8 mouse cellular contexts compared by ENCODE assay signal in genomic region chr7:105777797-105778552, GRCm38 (mm10). TPM values are rescaled to one million over a fixed set of nuclear protein-coding genes. Genes with fewer than 3 reads are reported as not detected.
A peak's percentile ranks its signal among the peaks of the same experiment; 100 is the strongest.
DNase-seq lines count a peak whose midpoint lies in the region; ATAC-seq and TF ChIP-seq lines count a peak whose summit lies in the region.

No protein-coding gene starts in this region.

- peaks cover 27% of the 10 kb centered on the region for H3K36me3 ChIP-seq in hindbrain, embryonic 16.5 days (ENCODE audit: control insufficient read depth, insufficient read depth, low read length)
- H3K36me3 ChIP-seq in liver, embryonic 12.5 days = no peaks in the 10 kb centered on the region
- no peaks in the 10 kb centered on the region for H3K36me3 ChIP-seq in myocyte (ENCODE audit: control insufficient read depth, insufficient read depth)

- peak; percentile 92 for DNase-seq in 3T3-L1 (ENCODE audit: low read depth, low spot score)
- DNase-seq in gastrocnemius, postnatal 14 days = peak; percentile 84
- DNase-seq in layer of hippocampus, postnatal 25 days (ENCODE audit: extremely low spot score in 1 of 2, low spot score in 1 of 2) = no peak
- no peak for DNase-seq in layer of hippocampus, adult 11-12 months (ENCODE audit: low spot score)

- peak overlapping the region; percentile 45 for H3K9ac ChIP-seq in hindbrain, embryonic 16.5 days (ENCODE audit: low read depth, low read length)
- H3K9ac ChIP-seq in liver, embryonic 12.5 days = no peak overlapping the region

- no peaks in the 10 kb centered on the region for H3K79me2 ChIP-seq in myocyte (ENCODE audit: control insufficient read depth, insufficient read depth)

- peak overlapping the region; percentile 32 for H3K4me3 ChIP-seq in bone marrow macrophage, adult 2 months (ENCODE audit: insufficient read depth, low read length)
- no peak overlapping the region for H3K4me3 ChIP-seq in hindbrain, embryonic 16.5 days (ENCODE audit: low read length)
- H3K4me3 ChIP-seq in liver, embryonic 12.5 days = no peak overlapping the region
- no peak overlapping the region for H3K4me3 ChIP-seq in myocyte

- H3K4me2 ChIP-seq in hindbrain, embryonic 16.5 days (ENCODE audit: low read length) = peak overlapping the region; percentile 33
- H3K4me2 ChIP-seq in liver, embryonic 12.5 days = peak overlapping the region; percentile 22
- H3K4me2 ChIP-seq in myocyte (ENCODE audit: low read depth) = peak overlapping the region; percentile 77

- intact Hi-C loops in gastrocnemius, postnatal 14 days (cut with DNase I; ENCODE audit: low total_unique reads) = no loop called here

- no peak for TF ChIP-seq POLR2A in bone marrow macrophage, adult 2 months (IDR thresholded peaks at IDR 0.05; ENCODE audit: borderline replicate concordance, low read depth, low read length)
- TF ChIP-seq POLR2A in myocyte (IDR thresholded peaks at IDR 0.05; ENCODE audit: insufficient read length, low read depth) = no peak

- H3ac ChIP-seq in myocyte (ENCODE audit: control insufficient read depth, insufficient read length) = no peak overlapping the region

- H3K9me3 ChIP-seq in hindbrain, embryonic 16.5 days (ENCODE audit: control insufficient read depth, low read length) = no peaks in the 10 kb centered on the region
- no peaks in the 10 kb centered on the region for H3K9me3 ChIP-seq in liver, embryonic 12.5 days (replicated peaks)

- H3K27me3 ChIP-seq in hindbrain, embryonic 16.5 days (replicated peaks; ENCODE audit: control insufficient read depth, insufficient read depth, low read length) = no peaks in the 10 kb centered on the region
- peaks cover 9% of the 10 kb centered on the region for H3K27me3 ChIP-seq in liver, embryonic 12.5 days (replicated peaks)
- H3K27me3 ChIP-seq in myocyte (ENCODE audit: control insufficient read depth, insufficient read depth, insufficient read length) = peaks cover 5% of the 10 kb centered on the region

- H3K27ac ChIP-seq in bone marrow macrophage, adult 2 months (ENCODE audit: insufficient read depth, low read depth, low read length) = peak overlapping the region; percentile 88
- peak overlapping the region; percentile 76 for H3K27ac ChIP-seq in hindbrain, embryonic 16.5 days (ENCODE audit: low read depth, low read length)
- peak overlapping the region; percentile 57 for H3K27ac ChIP-seq in liver, embryonic 12.5 days

- H3K4me1 ChIP-seq in bone marrow macrophage, adult 2 months (ENCODE audit: control insufficient read depth, insufficient read depth, low read length) = peaks cover 27% of the 10 kb centered on the region
- H3K4me1 ChIP-seq in hindbrain, embryonic 16.5 days (ENCODE audit: control insufficient read depth, insufficient read depth, low read depth, low read length) = peaks cover 40% of the 10 kb centered on the region
- peaks cover 25% of the 10 kb centered on the region; the same call in 1 of the 2 replicates for H3K4me1 ChIP-seq in liver, embryonic 12.5 days

- TF ChIP-seq CTCF in bone marrow macrophage, adult 2 months (IDR thresholded peaks at IDR 0.05; ENCODE audit: low read depth, low read length) = no peak

- ATAC-seq in hindbrain, embryonic 16.5 days = peak; percentile 22; the same call in 1 of the 2 replicates
- peak; percentile 43 for ATAC-seq in liver, embryonic 12.5 days

- 43% methylated on average over 13 of the region's 13 CpGs for WGBS in hindbrain, embryonic 16.5 days
- 29% methylated on average over 13 of the region's 13 CpGs for WGBS in liver, embryonic 12.5 days (ENCODE audit: insufficient replicate concordance)

TF ChIP-seq in myocyte, 11 proteins besides CTCF, POLR2A, EP300 and RAD21:
- no peak for TF ChIP-seq POLR2AphosphoS2 (IDR thresholded peaks at IDR 0.05; ENCODE audit: insufficient read length, low read depth)
- TF ChIP-seq REST (IDR thresholded peaks at IDR 0.05; ENCODE audit: insufficient read depth, insufficient read length) = no peak
- TF ChIP-seq MYOG (IDR thresholded peaks at IDR 0.05; ENCODE audit: control insufficient read depth in 1 of 3, insufficient read depth in 1 of 3, insufficient read length in 2 of 3, low read depth in 2 of 3) = peak; percentile 26 to 99 (median 98)
- TF ChIP-seq TCF3 (IDR thresholded peaks at IDR 0.05; ENCODE audit: insufficient read length, low read depth) = peak; percentile 95
- TF ChIP-seq CEBPB (IDR thresholded peaks at IDR 0.05; ENCODE audit: insufficient read depth, poor library complexity, severe bottlenecking) = no peak
- peak in 2 of 3 experiments; percentile 94 to 97 for TF ChIP-seq MYOD1 (IDR thresholded peaks at IDR 0.05; ENCODE audit: control insufficient read depth in 1 of 3, insufficient read length in 2 of 3, low read depth in 2 of 3)
- no peak for TF ChIP-seq USF1 (IDR thresholded peaks at IDR 0.05; ENCODE audit: low read depth)
- TF ChIP-seq SRF (IDR thresholded peaks at IDR 0.05; ENCODE audit: control insufficient read depth, insufficient read length, low read depth) = no peak
- TF ChIP-seq MAX (IDR thresholded peaks at IDR 0.05; ENCODE audit: low read depth) = no peak
- TF ChIP-seq TCF12 (IDR thresholded peaks at IDR 0.05; ENCODE audit: insufficient read depth, poor library complexity, severe bottlenecking) = peak; percentile 76
- no peak for TF ChIP-seq E2F4 (IDR thresholded peaks at IDR 0.05; ENCODE audit: insufficient read depth)

RNA-seq across cellular contexts. Expression of gene Dchs1, which starts 9.5 kb away (rescaled TPM):
- polyA plus RNA-seq in bone marrow macrophage, adult 2 months (2012; ENCODE audit: insufficient read depth, insufficient read length, missing spikeins) = 0.49 and 1.0 TPM in 2 replicates
- 10 to 100 TPM in 1 of 2 experiments, 1 to 10 TPM in 1; 9.2 to 14.2 TPM for total RNA-seq in gastrocnemius, postnatal 14 days (2021)
- polyA plus RNA-seq in hindbrain, embryonic 16.5 days (2015; fragmentation: Nextera tagmentation; extraction: Ambion mirVana) = 9.8 and 12.3 TPM in 2 replicates
- polyA plus RNA-seq in liver, embryonic 12.5 days (2016; fragmentation: Nextera tagmentation; extraction: Ambion mirVana) = 1.9 and 2.0 TPM in 2 replicates
- 0.49 TPM for polyA plus RNA-seq in myocyte (2012; fragmentation: generic; extraction: Trizol)
- total RNA-seq in layer of hippocampus, postnatal 25 days (2021) = 10 to 100 TPM; 15.9 to 18.3 TPM

RNA-seq across cellular contexts. Expression of gene Tpp1, which starts 25.9 kb away (rescaled TPM):
- polyA plus RNA-seq in bone marrow macrophage, adult 2 months (2012; ENCODE audit: insufficient read depth, insufficient read length, missing spikeins) = 257 and 299 TPM in 2 replicates
- 10 to 100 TPM; 30.7 to 35.0 TPM for total RNA-seq in gastrocnemius, postnatal 14 days (2021)
- polyA plus RNA-seq in hindbrain, embryonic 16.5 days (2015; fragmentation: Nextera tagmentation; extraction: Ambion mirVana) = 56.1 and 58.1 TPM in 2 replicates
- polyA plus RNA-seq in liver, embryonic 12.5 days (2016; fragmentation: Nextera tagmentation; extraction: Ambion mirVana) = 62.3 and 64.7 TPM in 2 replicates
- 40.4 TPM for polyA plus RNA-seq in myocyte (2012; fragmentation: generic; extraction: Trizol)
- 10 to 100 TPM; 61.4 to 61.8 TPM for total RNA-seq in layer of hippocampus, postnatal 25 days (2021)

RNA-seq across cellular contexts. Expression of gene Mrpl17, which starts 32.9 kb away (rescaled TPM):
- polyA plus RNA-seq in bone marrow macrophage, adult 2 months (2012; ENCODE audit: insufficient read depth, insufficient read length, missing spikeins) = 53.7 and 62.8 TPM in 2 replicates
- 100 to 1,000 TPM; 136 to 145 TPM for total RNA-seq in gastrocnemius, postnatal 14 days (2021)
- polyA plus RNA-seq in hindbrain, embryonic 16.5 days (2015; fragmentation: Nextera tagmentation; extraction: Ambion mirVana) = 204 and 208 TPM in 2 replicates
- 330 and 351 TPM in 2 replicates for polyA plus RNA-seq in liver, embryonic 12.5 days (2016; fragmentation: Nextera tagmentation; extraction: Ambion mirVana)
- polyA plus RNA-seq in myocyte (2012; fragmentation: generic; extraction: Trizol) = 346 TPM
- total RNA-seq in layer of hippocampus, postnatal 25 days (2021) = 100 to 1,000 TPM in 1 of 2 experiments, 10 to 100 TPM in 1; 95.6 to 113 TPM

RNA-seq across cellular contexts. Expression of gene Taf10, which starts 33.8 kb away (rescaled TPM):
- polyA plus RNA-seq in bone marrow macrophage, adult 2 months (2012; ENCODE audit: insufficient read depth, insufficient read length, missing spikeins) = 120 and 133 TPM in 2 replicates
- total RNA-seq in gastrocnemius, postnatal 14 days (2021) = 10 to 100 TPM; 75.4 to 76.3 TPM
- polyA plus RNA-seq in hindbrain, embryonic 16.5 days (2015; fragmentation: Nextera tagmentation; extraction: Ambion mirVana) = 87.5 and 91.0 TPM in 2 replicates
- polyA plus RNA-seq in liver, embryonic 12.5 days (2016; fragmentation: Nextera tagmentation; extraction: Ambion mirVana) = 232 and 233 TPM in 2 replicates
- 249 TPM for polyA plus RNA-seq in myocyte (2012; fragmentation: generic; extraction: Trizol)
- 100 to 1,000 TPM; 122 to 128 TPM for total RNA-seq in layer of hippocampus, postnatal 25 days (2021)

RNA-seq across cellular contexts. Expression of gene Rrp8, which starts 40.8 kb away (rescaled TPM):
- 13.9 and 22.3 TPM in 2 replicates for polyA plus RNA-seq in bone marrow macrophage, adult 2 months (2012; ENCODE audit: insufficient read depth, insufficient read length, missing spikeins)
- 10 to 100 TPM in 1 of 2 experiments, 1 to 10 TPM in 1; 7.5 to 10.7 TPM for total RNA-seq in gastrocnemius, postnatal 14 days (2021)
- polyA plus RNA-seq in hindbrain, embryonic 16.5 days (2015; fragmentation: Nextera tagmentation; extraction: Ambion mirVana) = 26.3 and 26.4 TPM in 2 replicates
- polyA plus RNA-seq in liver, embryonic 12.5 days (2016; fragmentation: Nextera tagmentation; extraction: Ambion mirVana) = 28.8 and 29.1 TPM in 2 replicates
- polyA plus RNA-seq in myocyte (2012; fragmentation: generic; extraction: Trizol) = 15.5 TPM
- total RNA-seq in layer of hippocampus, postnatal 25 days (2021) = 10 to 100 TPM in 1 of 2 experiments, 1 to 10 TPM in 1; 9.2 to 10.7 TPM

Comparison
In these comparisons a context has a peak if more than half of its experiments do, and no peak if none do; other contexts are left out.
1. DNase-seq: peak in 3T3-L1 (single experiment) and gastrocnemius, postnatal 14 days (single experiment); none in layer of hippocampus, postnatal 25 days (0 of 2) and layer of hippocampus, adult 11-12 months (single experiment).
2. H3K4me2 ChIP-seq: peak in every context shown above with its lines; median percentile 77 in myocyte; 33 in hindbrain, embryonic 16.5 days; 22 in liver, embryonic 12.5 days.
3. Peak in every context shown above with its lines, with median percentiles within 50 percentile points of each other: H3K27ac ChIP-seq.